Mouse (Mus musculus) myocyte (in vitro differentiated cells): ENCODE results near the gene Ppm1b.

Source experiments
- CEBPB ChIP-seq: IDR thresholded peaks from 2 replicates; pipeline ENCODE4 v1.6.1; 2011; ENCODE audit warnings: mild to moderate bottlenecking, moderate library complexity; ENCODE audit not compliant: poor library complexity, insufficient read depth, severe bottlenecking
- E2F4 ChIP-seq: IDR thresholded peaks from one replicate; pipeline ENCODE4 v1.6.1; 2011; ENCODE audit warnings: mild to moderate bottlenecking, control low read depth, moderate library complexity; ENCODE audit not compliant: insufficient read depth
- MAX ChIP-seq: IDR thresholded peaks from one replicate; pipeline ENCODE4 v1.6.1; 2011; ENCODE audit warnings: low read depth, mild to moderate bottlenecking, control low read depth
- MYOD1 ChIP-seq, 3 experiments: IDR thresholded peaks; one replicate each; pipeline ENCODE4 v1.6.1; 2011; ENCODE audit warnings: control low read depth in 2 of 3, low read depth in 2 of 3, mild to moderate bottlenecking in 2 of 3, moderate library complexity in 1 of 3; ENCODE audit not compliant: insufficient read length in 2 of 3, control insufficient read depth in 1 of 3
- MYOG ChIP-seq, 3 experiments: IDR thresholded peaks; one replicate each; pipeline ENCODE4 v1.6.1; 2011; ENCODE audit warnings: control low read depth in 2 of 3, low read depth in 2 of 3, mild to moderate bottlenecking in 2 of 3; ENCODE audit not compliant: insufficient read length in 2 of 3, control insufficient read depth in 1 of 3, insufficient read depth in 1 of 3
- POLR2A ChIP-seq: IDR thresholded peaks from one replicate; pipeline ENCODE4 v1.6.1; 2011; ENCODE audit warnings: low read depth, mild to moderate bottlenecking, control low read depth, moderate library complexity; ENCODE audit not compliant: insufficient read length
- POLR2AphosphoS2 ChIP-seq: IDR thresholded peaks from one replicate; pipeline ENCODE4 v1.6.1; 2011; ENCODE audit warnings: low read depth, control low read depth; ENCODE audit not compliant: insufficient read length
- SRF ChIP-seq: IDR thresholded peaks from one replicate; pipeline ENCODE4 v1.6.1; 2011; ENCODE audit warnings: low read depth; ENCODE audit not compliant: control insufficient read depth, insufficient read length
- TCF12 ChIP-seq: IDR thresholded peaks from one replicate; pipeline ENCODE4 v1.6.1; 2011; ENCODE audit warnings: mild to moderate bottlenecking, control low read depth; ENCODE audit not compliant: poor library complexity, insufficient read depth, severe bottlenecking
- TCF3 ChIP-seq: IDR thresholded peaks from one replicate; pipeline ENCODE4 v1.6.1; 2011; ENCODE audit warnings: low read depth, control low read depth; ENCODE audit not compliant: insufficient read length
- USF1 ChIP-seq: IDR thresholded peaks from one replicate; pipeline ENCODE4 v1.6.1; 2011; ENCODE audit warnings: low read depth, mild to moderate bottlenecking, control low read depth, moderate library complexity

GRCm38 (mm10) chr17:85045160-85045559 is 88.6 kb downstream of the Ppm1b start:
- TF ChIP-seq POLR2A (no peak), MYOD1 (IDR thresholded peaks at IDR 0.05; ENCODE audit: control insufficient read depth in 1 of 3, insufficient read length in 2 of 3, low read depth in 2 of 3) (no peak), MYOG (IDR thresholded peaks at IDR 0.05; ENCODE audit: control insufficient read depth in 1 of 3, insufficient read depth in 1 of 3, insufficient read length in 2 of 3, low read depth in 2 of 3) (no peak), TCF3 (no peak), POLR2AphosphoS2 (no peak), CEBPB (no peak), USF1 (no peak), MAX (no peak), TCF12 (no peak), E2F4 (no peak), SRF (no peak)
